Mouse (Mus musculus) forebrain, embryonic 11.5 days (tissue): ENCODE measurements around the gene Disp3. TPM values are rescaled to one million over a fixed set of nuclear protein-coding genes. Genes with fewer than 3 reads are reported as not detected.

Experiments used
- ATAC-seq: fragments of 200-750 bp; cut with Nextera tagmentation; replicated peaks from 2 replicates; pipeline ENCODE4 v1.8.0; 2017; ENCODE audit warnings: moderate TSS enrichment; ENCODE audit not compliant: low FRiP score
- DNase-seq: peaks from one replicate; pipeline ENCODE4 v3.0.0-alpha.2; 2017; ENCODE audit warnings: low spot score
- H3K27ac ChIP-seq: fragments of 300-500 bp; sonication (generic); 2 replicates; pipeline ENCODE4 v1.5.1; 2014; ENCODE audit warnings: low read depth, low read length
- H3K27me3 ChIP-seq: fragments of 300-500 bp; sonication (generic); 2 replicates; pipeline ENCODE4 v1.6.1; 2014; ENCODE audit warnings: mild to moderate bottlenecking, low read length, mixed read lengths; ENCODE audit not compliant: control insufficient read depth, insufficient read depth
- H3K36me3 ChIP-seq: fragments of 300-500 bp; sonication (generic); 2 replicates; pipeline ENCODE4 v1.6.1; 2014; ENCODE audit warnings: mild to moderate bottlenecking, low read length, moderate library complexity, mixed read lengths; ENCODE audit not compliant: control insufficient read depth, insufficient read depth
- H3K4me1 ChIP-seq: fragments of 300-500 bp; sonication (generic); replicated peaks from 2 replicates; pipeline ENCODE4 v1.6.1; 2014; ENCODE audit warnings: low read length, mixed read lengths; ENCODE audit not compliant: control insufficient read depth, insufficient read depth
- H3K4me2 ChIP-seq: fragments of 300-500 bp; sonication (generic); 2 replicates; pipeline ENCODE4 v1.6.1; 2014; ENCODE audit warnings: low read depth, mild to moderate bottlenecking, low read length, moderate library complexity, mixed read lengths; ENCODE audit not compliant: severe bottlenecking
- H3K4me3 ChIP-seq: fragments of 300-500 bp; sonication (generic); 2 replicates; pipeline ENCODE4 v1.5.1; 2014; ENCODE audit warnings: low read depth, low read length
- H3K9ac ChIP-seq: fragments of 300-500 bp; sonication (generic); 2 replicates; pipeline ENCODE4 v1.6.1; 2014; ENCODE audit warnings: low read length
- H3K9me3 ChIP-seq: fragments of 300-500 bp; sonication (generic); 2 replicates; pipeline ENCODE4 v1.6.1; 2016; ENCODE audit warnings: low read length, mixed read lengths; ENCODE audit not compliant: control insufficient read depth
- WGBS: fragments of 180-500 bp; shearing (Covaris S2); extraction: QIAGEN DNeasy Blood & Tissue Kit; methylation state at CpG from one replicate; pipeline ENCODE4 v1.1.7; 2014; 5-methylcytosine and 5-hydroxymethylcytosine counted together
- polyA plus RNA-seq: library from polyadenylated mRNA; unstranded; fragments of >200 nt; fragmentation: Nextera tagmentation; extraction: Ambion mirVana; gene quantifications from 2 replicates; pipeline ENCODE4 v1.2.1, GENCODE M21; 2014

Gene Disp3
- polyA plus RNA-seq, 1 experiment from 2014 or later, result 3.0 TPM

DNA sequence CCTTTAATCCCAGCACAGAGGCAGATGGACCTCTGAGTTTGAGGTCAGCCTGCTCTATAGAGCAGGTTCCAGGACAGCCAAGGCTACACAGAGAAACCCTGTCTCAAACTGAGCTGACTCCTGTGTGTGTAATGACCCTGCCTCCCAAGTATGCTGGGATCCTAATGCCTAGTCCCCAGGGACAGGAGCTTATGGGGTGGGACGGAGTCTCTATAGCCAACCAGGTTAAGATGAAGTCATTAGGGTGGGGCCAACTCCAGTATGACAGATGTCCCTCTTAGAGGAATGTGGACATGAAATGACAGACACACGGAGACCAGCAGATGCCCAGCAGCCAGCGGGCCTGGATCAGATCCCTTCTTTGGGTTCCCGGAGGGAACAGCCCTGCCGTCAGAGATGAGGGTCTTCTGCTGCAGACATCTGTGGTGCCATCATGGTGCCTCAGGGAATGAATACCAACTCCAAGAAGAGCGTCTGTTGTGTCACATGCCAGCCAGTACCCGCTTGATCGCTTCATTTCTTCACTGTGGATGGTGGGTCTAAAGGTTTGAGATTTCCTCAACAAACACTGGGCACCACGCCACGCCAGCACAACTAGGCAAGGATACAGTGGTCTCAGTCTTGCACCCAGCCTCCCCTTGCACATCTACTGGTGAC lies 48.2 kb downstream of the Disp3 start:
- Histone ChIP-seq H3K27me3 (no peaks in the 10 kb centered on the region), H3K4me3 (no peak overlapping the region), H3K36me3 (no peaks in the 10 kb centered on the region), H3K9ac (no peak overlapping the region), H3K27ac (no peak overlapping the region), H3K4me2 (no peak overlapping the region), H3K4me1 (0 out of 2 replicates have a peak, but pooled peaks cover 4% of the 10 kb centered on the region), H3K9me3 (no peaks in the 10 kb centered on the region; the same call in 1 of the 2 replicates)
- ATAC-seq (no peak), DNase-seq (no peak)
- 93% methylated on average over 10 of the region's 10 CpGs for WGBS

DNA sequence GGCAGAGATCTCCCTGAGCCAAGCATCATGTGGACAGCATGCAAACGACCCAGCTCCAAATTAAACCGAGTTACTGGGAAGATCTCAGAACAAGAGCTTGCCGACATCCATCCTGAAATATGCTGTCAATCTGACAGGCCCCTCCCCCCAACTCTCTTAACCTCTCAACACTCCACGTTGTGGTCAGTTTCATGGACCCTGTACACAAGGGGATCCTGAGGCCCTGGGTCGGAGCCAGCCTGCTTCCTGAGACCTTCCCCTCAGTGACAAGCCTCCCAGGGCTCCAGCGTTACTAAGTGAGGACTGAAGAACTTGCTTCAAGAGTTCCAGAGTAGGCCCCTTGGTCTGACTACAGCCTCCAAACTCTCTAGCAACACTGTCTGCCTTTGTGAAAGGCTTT lies 48.8 kb downstream of the Disp3 start:
- no peaks in the 10 kb centered on the region for H3K27me3 ChIP-seq
- H3K9ac ChIP-seq, result no peak overlapping the region
- no peak overlapping the region for H3K4me2 ChIP-seq
- H3K4me1 ChIP-seq, result 0 out of 2 replicates have a peak, but pooled peaks cover 4% of the 10 kb centered on the region
- H3K4me3 ChIP-seq, result no peak overlapping the region
- DNase-seq, result no peak
- H3K36me3 ChIP-seq, result no peaks in the 10 kb centered on the region
- 58% methylated on average over 6 of the region's 6 CpGs for WGBS
- ATAC-seq, result no peak
- no peak overlapping the region for H3K27ac ChIP-seq
- H3K9me3 ChIP-seq, result no peaks in the 10 kb centered on the region

DNA sequence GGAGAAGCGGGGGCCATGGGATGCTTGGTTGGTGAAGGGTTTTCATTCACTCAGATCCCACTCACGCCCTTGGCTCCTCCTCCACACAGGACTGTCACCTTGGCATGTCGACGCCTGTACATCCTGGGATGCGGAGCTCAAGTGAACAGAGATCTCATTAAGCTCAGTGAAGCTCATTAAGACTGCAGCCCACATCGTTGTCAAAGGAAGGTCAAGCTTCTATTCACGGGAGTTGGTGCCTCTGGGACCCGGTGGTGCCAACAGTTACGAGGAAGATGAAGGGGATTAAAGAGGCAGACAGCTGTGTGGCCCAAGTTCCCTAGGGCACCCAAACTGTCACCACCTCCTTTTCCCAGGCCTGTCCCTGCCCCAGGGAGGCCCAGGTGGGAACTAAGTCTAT lies 49.5 kb downstream of the Disp3 start:
- 35% methylated on average over 9 of the region's 9 CpGs for WGBS
- Histone ChIP-seq H3K4me3 (no peak overlapping the region), H3K36me3 (no peaks in the 10 kb centered on the region), H3K9ac (no peak overlapping the region), H3K4me1 (0 out of 2 replicates have a peak, but pooled peaks cover 4% of the 10 kb centered on the region), H3K27me3 (no peaks in the 10 kb centered on the region), H3K9me3 (no peaks in the 10 kb centered on the region), H3K27ac (no peak overlapping the region), H3K4me2 (no peak overlapping the region)
- DNase-seq (no peak), ATAC-seq (0 out of 2 replicates have a peak, but pooled peaks have one; percentile 38)

DNA sequence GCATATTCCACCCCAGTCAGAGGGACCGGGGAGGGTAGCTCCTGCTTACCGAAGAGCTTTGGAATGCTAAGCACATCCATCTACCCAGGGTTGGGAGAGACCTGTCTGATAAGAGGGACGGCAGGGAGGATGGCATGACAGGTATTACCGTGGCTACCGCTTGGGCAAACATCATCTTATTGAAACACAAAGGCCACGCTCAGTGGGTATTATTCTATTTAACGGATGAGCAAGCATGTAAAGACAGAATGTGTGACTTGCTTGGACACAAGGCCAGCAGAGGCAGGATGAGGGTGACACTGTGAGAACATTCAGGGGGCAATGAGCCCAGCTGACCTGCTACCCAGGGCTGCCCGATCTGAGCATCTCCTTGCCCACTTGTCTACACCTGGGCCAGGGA lies 51.1 kb downstream of the Disp3 start:
- no peak overlapping the region for H3K4me3 ChIP-seq
- H3K9me3 ChIP-seq, result no peaks in the 10 kb centered on the region
- no peaks in the 10 kb centered on the region for H3K36me3 ChIP-seq
- ATAC-seq (no peak), DNase-seq (no peak)
- WGBS, result 58% methylated on average over 8 of the region's 8 CpGs
- H3K27me3 ChIP-seq, result no peaks in the 10 kb centered on the region
- no peak overlapping the region for H3K4me2 ChIP-seq
- no peak overlapping the region for H3K27ac ChIP-seq
- H3K4me1 ChIP-seq, result 0 out of 2 replicates have a peak, but pooled peaks cover 4% of the 10 kb centered on the region
- no peak overlapping the region for H3K9ac ChIP-seq

DNA sequence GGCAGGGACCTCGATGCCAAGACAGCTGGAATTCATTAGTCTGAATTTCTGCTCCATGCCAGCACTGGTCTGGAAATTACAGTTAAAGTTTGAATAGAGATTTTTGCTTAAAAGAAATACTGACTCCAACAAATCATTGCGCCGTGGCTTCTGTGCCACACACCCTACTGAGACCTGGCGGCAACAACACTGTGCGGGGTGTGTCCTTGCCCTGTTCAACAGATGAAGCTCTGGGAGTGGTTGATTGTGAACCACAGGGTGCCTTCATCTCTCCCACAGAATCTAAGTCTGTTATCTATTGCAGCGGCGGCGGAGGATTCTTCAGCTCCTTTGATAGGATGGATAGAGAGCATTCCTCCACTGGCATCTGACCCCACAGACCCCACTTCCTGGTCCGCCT lies 54.7 kb downstream of the Disp3 start:
- no peak overlapping the region for H3K27ac ChIP-seq
- no peak overlapping the region for H3K4me2 ChIP-seq
- no peak overlapping the region for H3K4me3 ChIP-seq
- DNase-seq, result no peak
- H3K36me3 ChIP-seq, result no peaks in the 10 kb centered on the region
- 0 out of 2 replicates have a peak, but pooled peaks cover 1% of the 10 kb centered on the region for H3K4me1 ChIP-seq
- no peaks in the 10 kb centered on the region for H3K27me3 ChIP-seq
- no peak for ATAC-seq
- no peaks in the 10 kb centered on the region for H3K9me3 ChIP-seq
- WGBS, result 82% methylated on average over 9 of the region's 9 CpGs
- no peak overlapping the region for H3K9ac ChIP-seq

DNA sequence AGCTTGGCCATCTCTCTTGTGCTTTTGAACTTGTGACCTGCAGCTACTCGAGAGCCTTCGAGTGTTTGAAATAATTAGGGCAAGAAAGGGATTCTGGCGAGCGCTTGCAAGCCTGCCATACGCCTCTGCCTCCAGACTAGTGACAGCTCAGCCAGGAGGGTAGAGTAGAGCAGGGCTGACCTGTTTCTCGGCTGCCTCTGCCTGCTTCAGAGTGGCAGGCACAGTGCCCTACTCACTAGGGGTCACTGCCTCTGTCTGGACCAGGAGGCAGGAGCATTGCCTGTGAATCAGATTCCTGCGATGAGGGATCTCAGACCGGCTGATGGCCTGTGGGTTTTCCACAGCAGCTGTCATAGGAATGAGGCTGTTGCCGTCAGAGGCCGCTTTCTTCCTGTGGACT lies 55.1 kb downstream of the Disp3 start:
- no peak overlapping the region for H3K27ac ChIP-seq
- no peak overlapping the region for H3K4me3 ChIP-seq
- DNase-seq (no peak), ATAC-seq (no peak)
- no peak overlapping the region for H3K4me2 ChIP-seq
- H3K36me3 ChIP-seq, result no peaks in the 10 kb centered on the region
- no peaks in the 10 kb centered on the region for H3K27me3 ChIP-seq
- no peak overlapping the region for H3K9ac ChIP-seq
- H3K9me3 ChIP-seq, result no peaks in the 10 kb centered on the region
- H3K4me1 ChIP-seq, result no peaks in the 10 kb centered on the region
- 56% methylated on average over 10 of the region's 10 CpGs for WGBS

DNA sequence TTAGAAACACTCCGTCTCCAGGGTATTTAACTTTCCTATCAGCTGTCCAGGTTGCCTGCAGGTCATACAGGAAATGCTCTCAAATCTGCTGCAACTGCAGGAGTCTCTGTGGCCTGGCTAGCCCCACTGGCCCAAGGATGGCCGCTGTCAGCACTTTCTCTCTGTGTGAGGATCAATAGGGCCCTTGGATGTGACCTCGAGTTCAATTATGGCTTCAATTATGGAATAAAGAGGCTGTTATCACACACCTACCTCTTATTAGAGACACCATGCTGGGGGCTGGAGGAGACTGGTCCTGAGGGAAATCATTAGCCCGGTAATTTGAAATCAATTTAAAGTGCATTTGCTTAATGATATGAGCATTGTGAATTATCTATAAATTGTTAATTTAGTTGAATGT lies 55.6 kb downstream of the Disp3 start:
- 67% methylated on average over 4 of the region's 4 CpGs for WGBS
- Histone ChIP-seq H3K9me3 (no peaks in the 10 kb centered on the region), H3K4me2 (no peak overlapping the region), H3K36me3 (no peaks in the 10 kb centered on the region), H3K27ac (no peak overlapping the region), H3K4me1 (no peaks in the 10 kb centered on the region), H3K9ac (no peak overlapping the region), H3K27me3 (no peaks in the 10 kb centered on the region), H3K4me3 (no peak overlapping the region)
- ATAC-seq, result no peak
- no peak for DNase-seq

DNA sequence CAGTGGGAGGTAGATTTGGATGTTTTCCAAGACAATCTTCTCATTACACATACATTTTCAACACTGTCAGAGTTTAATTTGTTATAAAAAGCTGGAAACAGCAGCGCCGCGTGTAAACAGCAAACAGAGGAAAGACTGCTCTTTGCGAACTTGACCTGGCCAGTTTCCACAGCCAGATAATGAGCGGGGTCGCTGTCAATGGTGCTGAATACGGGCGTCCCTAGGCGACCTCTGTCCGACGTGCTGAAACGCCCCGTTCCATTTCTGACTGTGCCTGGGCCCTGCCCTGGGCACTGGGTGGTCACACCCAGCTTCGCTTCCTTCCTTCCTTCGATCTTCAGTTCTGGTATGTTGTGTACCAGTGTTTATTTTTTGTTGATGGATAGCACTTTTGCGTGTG lies 58.1 kb downstream of the Disp3 start:
- Histone ChIP-seq H3K36me3 (no peaks in the 10 kb centered on the region), H3K4me1 (no peaks in the 10 kb centered on the region), H3K27ac (no peak overlapping the region), H3K27me3 (no peaks in the 10 kb centered on the region), H3K9me3 (no peaks in the 10 kb centered on the region), H3K4me3 (no peak overlapping the region), H3K9ac (no peak overlapping the region), H3K4me2 (no peak overlapping the region)
- 11% methylated on average over 16 of the region's 16 CpGs for WGBS
- ATAC-seq (no peak; the same call in 1 of the 2 replicates), DNase-seq (peak; percentile 82)

DNA sequence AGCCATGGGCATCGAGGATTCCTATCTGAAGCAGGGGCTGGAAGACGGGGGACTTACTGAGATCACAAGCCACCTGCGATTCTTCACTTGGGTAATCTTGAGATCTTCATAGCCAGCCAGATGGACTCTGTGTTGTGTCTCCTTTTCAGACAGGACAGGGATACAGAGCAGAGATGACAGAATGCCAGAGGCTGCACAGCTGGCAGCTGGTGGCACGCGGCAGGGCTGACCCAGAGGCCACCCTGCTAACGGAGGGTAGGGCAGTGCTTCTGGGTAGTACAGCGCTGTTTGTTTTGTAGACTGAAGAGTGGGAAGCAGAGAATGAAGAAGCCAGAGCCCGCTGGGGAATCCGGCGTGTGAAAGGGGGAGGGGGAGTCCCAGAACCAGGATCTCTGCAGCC lies 64.8 kb downstream of the Disp3 start:
- Histone ChIP-seq H3K9me3 (no peaks in the 10 kb centered on the region), H3K4me2 (no peak overlapping the region), H3K36me3 (no peaks in the 10 kb centered on the region), H3K4me1 (0 out of 2 replicates have a peak, but pooled peaks cover 1% of the 10 kb centered on the region), H3K4me3 (no peak overlapping the region), H3K27ac (no peak overlapping the region), H3K9ac (no peak overlapping the region), H3K27me3 (no peaks in the 10 kb centered on the region)
- WGBS, result 41% methylated on average over 10 of the region's 10 CpGs
- no peak for ATAC-seq
- DNase-seq, result no peak
